Mouse (Mus musculus) heart, postnatal 0 days (tissue): Measurements from ENCODE around the gene Edem2.

Experiments
- CTCF ChIP-seq: IDR thresholded peaks from 2 replicates; pipeline ENCODE4 v1.5.1; 2016; ENCODE audit warnings: antibody characterized with exemption, control low read depth, low read depth
- EP300 ChIP-seq: IDR thresholded peaks from 2 replicates; pipeline ENCODE4 v1.6.1; 2016; ENCODE audit warnings: antibody characterized with exemption, low read depth

DNA sequence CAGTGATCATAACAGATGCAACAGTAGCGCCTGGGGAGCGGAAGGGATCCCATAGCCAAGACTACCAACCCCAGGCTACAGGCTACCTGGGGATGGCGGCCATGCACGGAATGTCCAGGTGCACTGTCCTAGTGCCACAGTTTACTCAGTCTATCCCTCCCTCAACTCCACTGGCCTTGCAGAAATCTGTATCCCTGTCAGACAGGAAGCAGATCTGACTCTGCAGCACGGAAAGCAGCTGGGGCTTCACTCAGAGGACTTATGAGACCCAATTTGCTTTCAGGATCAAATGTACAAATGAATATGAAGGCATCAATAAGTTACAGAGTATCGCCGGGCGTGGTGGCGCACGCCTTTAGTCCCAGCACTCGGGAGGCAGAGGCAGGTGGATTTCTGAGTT lies 41.5 kb downstream of the Edem2 start:
- TF ChIP-seq CTCF (no peak), EP300 (no peak)
